Mouse (Mus musculus): ENCODE results near the gene D430042O09Rik. TPM values are rescaled to one million over a fixed set of nuclear protein-coding genes. Genes with fewer than 3 reads are reported as not detected.

Gene D430042O09Rik
- total RNA-seq, 2 experiments from 2014 or later = 7.3 to 8.2 TPM

DNA sequence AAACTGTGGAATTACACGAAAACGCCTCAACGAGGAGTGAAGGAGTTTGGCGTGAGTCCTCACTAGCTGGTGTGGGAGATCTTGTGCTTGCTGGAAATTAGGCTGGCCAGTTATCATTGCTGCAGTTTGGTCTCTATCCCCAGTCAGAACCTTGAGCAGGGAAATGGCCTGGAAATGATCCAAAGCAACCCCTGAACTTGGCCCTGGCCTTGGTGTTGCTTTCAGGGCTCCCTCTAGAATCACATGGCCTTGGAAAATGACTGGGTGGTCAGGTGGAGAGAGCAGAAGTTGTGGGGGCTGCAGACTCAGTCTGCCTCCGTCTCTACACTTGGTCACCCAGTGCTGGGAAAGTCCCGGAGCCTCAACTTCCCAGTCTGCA is 164.5 kb downstream of the D430042O09Rik start:
- DNase-seq = no peak

DNA sequence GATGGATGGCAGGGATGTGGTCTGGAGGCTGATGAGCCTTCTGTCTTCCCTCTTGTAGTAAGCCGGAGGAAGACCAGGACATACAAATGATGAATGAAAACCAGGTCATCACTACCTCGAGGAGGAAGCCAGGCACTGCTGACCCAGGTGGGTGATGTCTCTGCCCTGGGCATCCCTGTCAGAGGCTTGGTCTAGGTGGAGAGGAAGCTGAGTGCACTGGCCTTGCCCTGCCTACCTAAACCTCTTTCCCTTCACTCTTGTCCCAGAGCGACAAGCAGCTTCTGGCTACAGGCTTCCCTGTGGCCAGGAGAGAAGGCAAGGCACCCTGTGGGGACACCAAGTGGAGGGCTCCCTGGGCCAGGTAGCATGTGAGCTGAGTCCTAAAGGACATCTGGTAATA is 165.2 kb downstream of the D430042O09Rik start:
- no peak for DNase-seq

DNA sequence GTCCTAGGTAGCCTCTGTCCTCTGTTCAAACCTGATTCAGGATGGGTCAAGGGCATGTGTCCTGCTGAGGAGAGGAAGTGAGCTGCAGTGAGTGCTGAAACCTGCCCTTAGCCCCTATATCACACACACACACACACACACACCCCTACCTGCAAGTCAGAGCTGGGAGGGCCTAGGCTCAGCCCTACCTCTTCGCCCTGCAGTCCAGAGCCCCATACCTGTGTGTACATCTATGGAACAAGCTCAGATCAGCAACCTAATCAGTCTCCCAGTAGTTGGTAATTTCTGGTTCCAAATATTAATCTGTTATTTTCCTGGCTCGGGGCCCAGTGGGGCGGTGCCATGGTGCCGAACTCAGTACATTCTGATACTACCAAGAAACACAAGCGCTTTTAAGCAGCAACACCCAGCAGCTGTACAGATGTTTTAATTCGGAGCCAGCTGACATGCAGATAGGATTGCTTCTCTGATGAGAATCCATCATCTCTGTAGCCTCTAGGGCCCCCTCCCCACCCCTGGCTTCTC is 166.3 kb downstream of the D430042O09Rik start:
- no peak for DNase-seq

DNA sequence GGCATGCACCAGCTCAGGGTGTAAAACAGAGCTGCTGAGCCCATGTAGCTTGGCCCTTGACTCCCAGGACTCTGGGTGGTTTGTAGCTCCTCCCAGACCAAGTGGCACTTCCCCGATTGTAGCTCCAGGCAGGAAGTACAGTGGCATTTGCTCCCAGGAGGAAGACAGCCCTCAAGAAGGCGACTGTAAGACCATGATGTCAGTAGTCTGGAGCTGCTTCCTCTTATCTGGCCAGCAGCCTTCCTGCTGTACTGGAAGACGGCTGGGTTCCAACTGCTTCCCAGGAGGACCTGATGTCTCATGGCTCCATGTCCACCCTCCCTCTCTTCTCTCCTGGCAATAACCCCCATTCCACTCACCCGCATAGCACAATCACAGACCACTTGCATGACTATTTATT is 170.4 kb downstream of the D430042O09Rik start:
- no peak for DNase-seq

DNA sequence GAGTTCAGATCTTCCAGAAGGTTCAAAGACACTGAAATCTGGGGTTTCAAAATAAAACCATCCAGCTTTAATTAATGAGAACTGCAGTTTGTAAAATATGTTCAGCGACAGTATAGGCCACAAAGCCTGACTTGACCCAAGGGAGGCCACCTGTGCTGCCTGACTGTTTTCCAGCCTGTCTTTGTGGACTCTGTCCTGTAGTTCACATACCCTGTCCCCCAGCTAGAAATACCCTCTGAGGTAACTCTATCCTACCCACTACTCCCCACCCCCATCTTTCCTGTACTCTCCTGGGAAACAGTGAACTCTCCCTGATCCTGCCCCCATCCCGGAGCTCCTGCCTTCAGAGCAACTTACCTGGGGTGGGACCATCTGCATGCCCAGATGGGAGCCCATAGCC is 175.5 kb downstream of the D430042O09Rik start:
- no peak for DNase-seq

DNA sequence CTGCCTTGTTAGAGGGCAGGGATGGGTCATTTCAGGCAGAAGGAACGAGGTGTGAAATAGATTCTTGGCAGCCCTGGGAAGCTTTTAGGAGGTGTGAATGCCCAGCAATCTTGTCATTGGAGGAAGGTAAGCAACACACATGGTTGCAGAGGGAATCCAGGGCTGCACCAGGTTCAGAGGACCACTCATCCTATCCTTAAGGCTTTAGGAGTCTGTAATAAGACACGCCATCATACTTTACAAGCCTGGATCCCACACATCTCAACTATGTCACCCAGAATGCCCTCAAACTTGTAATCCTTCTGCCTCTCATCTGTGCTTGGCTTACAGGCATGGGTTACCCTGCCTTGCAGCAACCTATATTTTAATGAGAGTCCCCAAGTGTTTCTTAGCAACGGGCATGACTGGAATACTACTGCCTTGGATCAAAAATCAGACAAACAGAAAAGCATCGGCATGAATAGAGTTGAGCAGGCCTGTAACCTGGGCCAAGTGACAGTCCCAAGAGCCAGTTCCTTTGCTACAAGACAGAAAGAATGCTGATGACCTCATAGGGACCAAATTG is 178.5 kb downstream of the D430042O09Rik start:
- DNase-seq = no peak

DNA sequence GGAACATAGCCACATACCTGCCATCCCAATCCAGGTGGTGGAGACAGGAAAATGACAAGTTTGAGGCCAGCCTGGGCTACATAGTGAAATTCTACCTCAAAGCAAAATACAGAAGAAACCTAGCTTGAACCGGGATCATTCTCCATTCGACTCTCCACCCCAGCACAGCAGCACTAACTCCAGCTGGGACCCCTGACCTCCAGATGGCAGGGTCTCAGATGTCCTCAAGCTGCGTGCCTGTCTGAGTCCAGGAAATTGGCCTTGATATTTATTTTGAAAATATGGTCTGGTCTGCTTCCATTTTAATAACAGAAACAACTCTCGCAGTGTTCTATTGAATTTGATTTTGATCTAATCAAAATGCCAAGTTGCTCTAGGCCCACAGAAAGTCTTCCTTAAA is 179.4 kb downstream of the D430042O09Rik start:
- DNase-seq = no peak

DNA sequence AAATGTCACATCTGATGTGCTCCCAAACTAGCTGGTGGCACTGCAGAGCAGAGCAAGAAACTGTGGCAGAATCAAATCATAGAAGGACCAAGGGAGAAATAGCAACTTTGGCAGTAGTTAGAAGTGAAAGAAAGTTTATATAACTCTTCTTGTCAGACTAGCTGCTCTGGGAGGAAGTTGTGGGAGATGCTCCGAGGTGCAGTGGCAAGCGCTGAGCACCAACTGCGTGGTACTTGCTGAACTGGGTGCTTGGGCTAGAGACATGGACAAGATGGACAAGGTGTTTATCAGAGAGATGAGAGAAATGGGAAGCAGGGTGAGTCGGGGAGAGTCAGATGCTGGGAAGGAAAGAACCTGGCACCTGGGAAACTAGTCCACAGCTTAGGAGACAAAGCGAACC is 180.1 kb downstream of the D430042O09Rik start:
- DNase-seq = no peak

DNA sequence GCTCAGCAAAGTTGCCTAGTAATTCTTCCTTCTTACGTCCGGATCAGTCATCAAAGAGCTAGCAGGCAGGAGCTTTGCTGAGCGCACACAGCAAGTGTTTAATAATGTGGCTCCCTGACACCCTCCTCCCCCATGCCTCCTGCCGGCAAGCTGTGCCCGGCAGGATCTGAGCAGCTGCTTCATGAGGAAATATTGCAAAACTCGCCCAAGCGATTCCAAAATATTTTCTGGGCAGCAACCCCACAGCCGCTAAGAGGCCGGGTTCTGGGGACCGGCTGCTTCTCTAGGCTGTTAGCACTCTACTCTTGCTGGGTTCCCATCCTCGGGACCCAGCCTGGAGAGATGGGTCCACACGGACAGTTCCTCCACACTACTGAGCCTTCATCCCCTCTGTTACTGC is 180.7 kb downstream of the D430042O09Rik start:
- peak; percentile 36 for DNase-seq

DNA sequence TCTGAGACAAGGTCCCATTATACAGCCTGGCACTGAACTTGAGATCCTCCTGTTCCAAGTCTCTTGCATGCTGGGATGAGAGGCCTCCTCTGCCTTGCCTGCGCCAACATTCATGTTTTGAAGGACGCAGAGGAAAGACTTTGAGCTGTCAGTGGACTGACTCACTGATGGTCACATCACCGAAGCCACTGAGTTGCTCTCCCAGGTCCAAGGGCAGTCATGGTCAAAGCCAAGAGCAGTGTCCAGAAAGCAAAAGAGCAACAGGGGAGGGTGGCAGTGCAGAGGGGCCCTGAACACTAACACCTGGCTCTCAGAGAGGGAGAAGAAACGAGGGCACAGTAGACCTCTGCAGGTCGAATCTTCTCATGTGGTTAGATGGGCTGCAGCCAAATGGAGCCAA is 185.9 kb downstream of the D430042O09Rik start:
- no peak for DNase-seq

DNA sequence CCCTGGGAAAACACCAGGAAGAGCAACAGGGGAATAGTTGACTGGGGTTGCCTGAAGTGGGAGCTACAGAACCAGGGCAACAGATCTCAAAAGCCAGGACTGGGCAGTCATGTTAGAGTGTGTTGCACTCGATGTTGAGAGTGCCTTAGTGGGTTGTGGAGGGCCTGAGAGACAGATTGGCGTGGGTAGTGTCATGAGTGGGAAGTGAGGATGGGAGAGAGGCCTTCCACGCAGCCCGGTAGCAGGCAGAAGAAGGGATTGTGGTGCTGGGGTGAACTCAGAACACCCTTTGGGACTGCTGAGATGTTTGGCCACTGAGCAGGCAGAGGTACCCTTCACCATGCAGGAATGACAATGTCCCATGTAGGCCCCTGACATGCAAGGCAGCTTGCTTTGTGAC is 189.4 kb downstream of the D430042O09Rik start:
- no peak for DNase-seq

DNA sequence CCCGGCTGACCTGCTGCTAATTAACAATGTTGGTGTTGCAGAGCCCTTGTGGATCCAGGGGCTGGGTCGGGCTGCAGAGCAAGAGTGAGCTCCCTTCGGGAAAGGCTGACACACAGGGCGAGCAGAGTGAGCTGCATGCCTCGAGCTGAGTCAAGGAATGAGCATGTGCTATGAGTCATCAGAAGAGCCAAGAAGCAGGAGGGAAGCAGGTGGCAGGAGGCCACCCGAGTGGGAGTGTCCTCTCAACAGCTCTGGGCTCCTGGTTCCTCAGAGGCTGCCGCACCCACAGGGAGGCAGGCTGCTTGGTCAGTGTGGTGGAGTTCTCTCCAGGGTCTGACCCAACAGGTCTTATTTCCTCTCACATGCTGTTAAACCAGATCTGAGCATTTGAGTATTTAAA is 191.3 kb downstream of the D430042O09Rik start:
- DNase-seq = peak; percentile 37

DNA sequence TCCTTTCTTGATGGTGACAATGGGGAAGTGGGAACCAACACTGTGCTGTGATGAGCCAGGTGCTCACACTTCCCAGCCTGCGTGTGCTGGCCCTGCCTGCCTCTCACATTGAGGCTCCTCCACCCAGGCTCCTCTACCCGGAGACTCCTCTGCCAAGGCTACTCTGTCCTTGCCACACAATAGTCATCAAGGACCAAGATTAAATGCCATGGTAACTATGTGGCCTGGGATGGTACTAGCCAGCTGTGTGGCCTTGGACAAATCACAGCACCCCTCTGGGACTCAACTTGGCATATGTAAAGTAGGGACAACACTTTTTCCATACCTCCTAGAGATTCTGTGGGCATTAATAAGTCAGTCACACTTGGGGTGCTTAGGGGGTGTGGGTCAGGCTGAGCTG is 192.2 kb downstream of the D430042O09Rik start:
- no peak for DNase-seq

DNA sequence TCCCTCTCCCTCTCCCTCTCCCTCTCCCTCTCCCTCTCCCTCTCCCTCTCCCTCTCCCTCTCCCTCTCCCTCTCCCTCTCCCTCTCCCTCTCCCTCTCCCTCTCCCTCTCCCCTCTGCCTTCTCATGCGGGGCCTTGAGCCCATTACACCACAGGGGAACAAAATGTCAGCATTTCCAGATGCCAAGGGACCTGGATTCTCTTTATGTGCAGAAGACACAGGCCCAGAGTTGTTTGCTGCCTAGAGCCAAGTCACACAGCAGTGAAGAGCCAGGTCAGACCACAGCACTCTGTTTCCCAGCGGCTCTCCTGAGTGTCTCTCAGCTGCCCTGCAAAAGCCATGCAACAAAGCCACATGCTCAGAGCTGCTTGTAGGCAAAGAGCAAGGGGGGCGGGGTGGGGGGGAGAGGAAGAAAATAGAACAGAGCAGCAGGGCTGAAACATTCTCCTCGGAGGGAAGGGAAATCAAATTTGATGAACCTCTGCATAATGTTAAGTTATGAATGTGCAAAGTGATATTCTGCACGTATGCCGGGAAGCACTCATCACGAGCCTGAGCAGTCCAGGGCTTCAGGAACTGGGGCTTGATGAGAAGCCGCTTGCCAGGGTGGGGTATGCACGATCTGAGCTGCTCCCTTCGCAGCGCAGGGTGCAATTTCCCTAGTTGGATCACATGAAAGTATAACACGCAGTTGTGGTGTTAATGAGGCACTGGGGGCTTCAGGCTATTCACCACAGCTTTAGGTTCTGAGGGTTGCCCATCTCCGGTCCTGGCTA is 192.9 kb downstream of the D430042O09Rik start:
- DNase-seq = no peak

DNA sequence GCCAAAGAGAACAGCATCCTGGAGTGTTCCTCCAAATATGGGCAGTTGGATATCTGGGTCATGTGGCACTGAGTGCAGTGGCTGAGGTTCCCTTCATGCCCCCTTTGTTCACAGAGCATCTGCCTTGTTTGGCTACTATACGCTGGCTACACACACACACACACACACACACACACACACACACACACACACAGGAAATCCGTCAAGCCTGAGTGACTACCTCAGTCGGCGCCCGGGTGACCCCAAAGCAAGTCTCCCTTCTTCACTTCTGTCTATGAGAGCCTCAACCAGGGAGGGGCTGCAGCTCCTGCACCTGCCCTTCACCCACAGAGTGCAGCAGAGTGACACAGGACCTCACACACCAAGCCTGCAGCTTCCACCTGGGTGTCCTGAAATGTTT is 213.1 kb downstream of the D430042O09Rik start:
- no peak for DNase-seq

DNA sequence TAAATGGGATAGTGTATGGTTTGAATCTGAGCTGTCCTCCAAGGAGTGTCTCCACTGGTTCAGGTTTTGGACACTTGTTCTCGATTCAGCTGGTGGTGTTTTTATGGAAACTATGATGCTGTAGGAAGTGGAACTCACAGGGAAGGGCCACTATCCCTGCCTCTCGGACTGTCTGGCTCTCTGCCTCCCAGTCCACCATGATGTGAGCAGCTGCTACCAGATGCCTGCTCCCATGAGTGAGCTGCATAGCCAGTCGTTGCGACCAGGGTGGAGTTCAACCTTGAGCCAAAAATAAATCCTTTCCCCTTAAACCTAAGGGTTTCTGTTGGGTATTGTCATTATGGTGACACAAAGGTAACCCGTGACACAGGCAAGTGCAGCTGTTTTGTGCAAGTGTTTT is 216.4 kb downstream of the D430042O09Rik start:
- no peak for DNase-seq

Other genes with a start within 250 kb of the D430042O09Rik start
- 10 to 100 TPM; 19.4 to 20.3 TPM for gene Nsmce1, start 216.3 kb upstream of the D430042O09Rik start, total RNA-seq (2021)
- 10 to 100 TPM in 1 of 2 experiments, 1 to 10 TPM in 1; 9.4 to 11.8 TPM for gene Il4ra, start 155.8 kb upstream of the D430042O09Rik start, total RNA-seq (2021)
- under 1 TPM; 0.42 to 0.70 TPM for gene Il21r, start 104.5 kb upstream of the D430042O09Rik start, total RNA-seq (2021)
- 10 to 100 TPM; 36.8 to 43.7 TPM for gene Gtf3c1, start 108 bp upstream of the D430042O09Rik start, total RNA-seq (2021)